Mouse (Mus musculus) lung, postnatal 4 days (tissue): ENCODE results near the gene Akap2.

Source experiments
- DNase-seq, 2 experiments: peaks; one replicate each; pipeline ENCODE4 v3.0.0; 2021

Gene Akap2

DNA sequence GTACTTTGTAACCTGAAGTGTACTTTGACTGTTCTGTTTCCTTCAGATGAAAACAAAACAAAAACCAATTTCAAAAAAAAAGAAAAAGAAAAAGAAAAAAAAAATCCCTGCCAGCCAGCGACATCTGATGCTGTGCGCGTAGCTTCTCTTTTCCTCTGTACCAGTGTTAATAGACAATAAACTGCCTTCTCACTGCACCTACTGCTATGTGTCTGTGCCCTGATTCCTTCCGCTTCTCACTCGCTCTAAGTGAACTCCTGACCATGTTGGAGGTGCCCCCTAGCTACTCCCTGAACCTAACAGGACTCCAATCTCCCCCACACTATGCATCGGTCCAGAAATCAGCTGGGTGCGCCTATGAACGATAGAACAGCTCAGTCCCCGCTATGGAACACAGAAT lies at the start of gene Akap2:
Akap2 (plus strand) TSS at position 304 of the 400 bp plus-strand sequence.
- DNase-seq, result no peak

GRCm38 (mm10) chr4:57670813-57671469 lies 46.5 kb upstream of the Akap2 start:
- DNase-seq, result peak in 1 of 2 experiments; percentile 33

DNA sequence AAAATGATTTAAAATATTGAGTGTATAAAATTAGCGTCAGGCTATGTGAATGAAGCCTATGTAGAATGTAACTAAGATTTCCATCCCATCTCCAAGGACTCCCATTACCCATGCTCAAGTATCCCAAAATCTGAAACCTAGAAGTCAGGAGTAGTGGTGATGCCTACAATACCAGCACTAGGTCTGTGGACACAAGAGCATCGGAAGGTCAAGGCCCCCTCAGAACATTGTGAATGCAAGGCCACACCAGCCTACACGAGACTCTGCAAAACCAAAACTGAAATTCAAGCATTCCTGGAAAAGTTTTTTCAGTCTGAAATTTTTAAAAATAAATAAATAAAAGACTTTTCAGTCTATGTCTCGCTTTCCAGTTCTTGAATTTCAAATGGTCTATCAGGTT lies 44.9 kb upstream of the Akap2 start:
- DNase-seq, result no peak

- DNase-seq, result peak; percentile 81 to 91
These were observed 44.2 kb upstream of the Akap2 start for GRCm38 (mm10) chr4:57672996-57673906.

GRCm38 (mm10) chr4:57674351-57674750 lies 43.1 kb upstream of the Akap2 start:
- no peak for DNase-seq

DNA sequence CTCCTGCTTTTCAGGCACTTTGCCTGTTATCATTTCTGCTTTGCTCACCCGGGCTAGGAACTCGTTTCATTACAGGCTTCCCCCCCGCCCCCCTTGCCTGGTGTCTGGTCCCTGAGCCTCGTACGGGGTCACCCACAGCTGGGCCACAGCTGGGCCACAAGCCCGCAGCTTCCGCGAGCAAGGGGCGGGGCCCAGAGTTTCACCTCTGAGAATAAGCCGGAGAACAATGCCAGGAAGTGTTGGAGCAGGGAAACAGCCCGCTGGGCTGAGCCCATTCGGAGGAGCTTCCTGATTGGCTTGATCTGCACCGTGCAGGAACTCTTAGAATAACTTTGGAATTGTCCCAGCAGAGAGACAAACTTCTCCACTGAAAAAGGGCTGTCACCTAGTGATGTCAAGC lies 42.1 kb upstream of the Akap2 start:
- peak; percentile 80 to 92 for DNase-seq

DNA sequence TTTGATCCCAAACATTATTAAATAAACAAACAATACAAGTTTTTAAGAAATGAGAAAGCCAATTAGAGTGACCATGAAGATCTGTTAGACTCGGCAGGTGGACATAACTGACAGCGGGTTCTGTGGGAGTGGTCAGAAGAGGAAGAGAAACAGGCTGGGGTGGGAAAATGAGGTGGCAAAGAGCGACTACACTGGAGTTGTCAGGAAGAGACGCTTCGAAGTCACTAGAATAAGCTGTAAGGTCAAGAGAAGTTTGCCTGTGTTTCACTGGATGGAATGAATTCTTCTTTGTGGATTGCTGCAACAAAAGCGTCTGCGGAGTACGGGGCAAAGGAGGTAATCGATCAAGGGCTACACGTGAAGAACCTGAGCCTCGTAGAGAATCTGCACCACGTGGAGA lies 39.5 kb upstream of the Akap2 start:
- DNase-seq, result no peak

DNA sequence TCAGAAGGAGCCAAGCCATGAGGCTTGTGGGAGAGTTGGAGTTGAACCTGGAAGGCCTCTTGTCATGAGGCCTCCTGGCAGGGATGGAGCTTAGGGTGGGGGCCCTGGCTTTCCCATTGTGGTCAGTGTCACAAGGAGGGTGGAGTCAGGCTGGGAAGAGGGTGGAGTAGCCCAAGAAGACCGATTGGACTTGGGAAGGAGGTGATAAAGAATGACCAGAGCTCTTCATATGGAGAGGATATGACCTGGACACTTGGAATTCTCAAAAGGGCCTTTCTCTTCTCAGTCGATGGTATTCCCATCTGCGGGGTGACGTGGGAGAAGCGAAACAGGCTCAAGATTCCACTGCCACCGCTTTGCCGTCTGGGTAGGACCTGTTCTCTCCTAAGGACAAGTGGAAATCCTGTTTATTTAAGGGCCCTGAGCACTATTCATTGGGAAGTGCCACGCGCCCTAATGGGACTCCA lies 38.4 kb upstream of the Akap2 start:
- peak; percentile 58 to 74 for DNase-seq

DNA sequence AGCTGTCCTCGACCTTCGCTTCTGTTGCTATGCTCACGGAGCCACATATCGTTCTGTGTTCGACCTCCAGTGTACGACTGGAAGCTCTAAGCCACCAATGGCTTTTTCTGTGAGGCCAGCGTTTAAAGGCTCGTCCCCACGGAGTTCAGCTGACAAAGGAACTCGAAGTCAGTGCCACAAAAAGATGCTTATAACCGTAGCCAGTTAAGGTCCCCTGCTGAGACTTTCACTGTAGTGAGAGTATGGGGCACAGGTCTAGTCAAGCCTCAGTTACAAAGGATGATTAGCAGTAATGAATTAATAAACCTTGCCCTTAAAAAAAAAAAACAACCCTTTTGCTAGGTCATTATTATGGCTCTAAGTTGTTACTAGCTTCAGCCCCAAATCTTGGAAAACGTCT lies 37.3 kb upstream of the Akap2 start:
- no peak for DNase-seq

GRCm38 (mm10) chr4:57681511-57681910 lies 35.9 kb upstream of the Akap2 start:
- peak; percentile 53 to 68 for DNase-seq

GRCm38 (mm10) chr4:57682341-57682740 lies 35.1 kb upstream of the Akap2 start:
- DNase-seq, result no peak

DNA sequence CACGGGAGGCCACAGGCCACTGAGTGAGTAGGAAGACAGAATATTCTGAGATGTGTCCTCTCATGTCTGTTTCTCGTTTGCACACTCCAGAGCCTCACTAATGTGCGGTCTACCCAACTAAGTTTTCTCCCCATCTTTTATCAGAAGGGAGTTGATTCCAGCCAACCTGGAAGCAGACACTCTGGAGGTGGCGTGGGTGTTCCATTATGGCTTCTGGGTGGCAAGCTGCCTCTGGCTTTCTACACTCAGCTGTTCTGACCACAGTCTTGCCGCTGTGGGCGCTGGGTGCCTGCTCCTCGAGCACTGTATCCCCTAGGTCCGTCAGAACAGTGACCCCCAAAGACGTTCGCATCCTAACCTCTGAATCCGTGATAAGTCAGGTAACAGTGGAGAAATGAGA lies 34.5 kb upstream of the Akap2 start:
- no peak for DNase-seq

DNA sequence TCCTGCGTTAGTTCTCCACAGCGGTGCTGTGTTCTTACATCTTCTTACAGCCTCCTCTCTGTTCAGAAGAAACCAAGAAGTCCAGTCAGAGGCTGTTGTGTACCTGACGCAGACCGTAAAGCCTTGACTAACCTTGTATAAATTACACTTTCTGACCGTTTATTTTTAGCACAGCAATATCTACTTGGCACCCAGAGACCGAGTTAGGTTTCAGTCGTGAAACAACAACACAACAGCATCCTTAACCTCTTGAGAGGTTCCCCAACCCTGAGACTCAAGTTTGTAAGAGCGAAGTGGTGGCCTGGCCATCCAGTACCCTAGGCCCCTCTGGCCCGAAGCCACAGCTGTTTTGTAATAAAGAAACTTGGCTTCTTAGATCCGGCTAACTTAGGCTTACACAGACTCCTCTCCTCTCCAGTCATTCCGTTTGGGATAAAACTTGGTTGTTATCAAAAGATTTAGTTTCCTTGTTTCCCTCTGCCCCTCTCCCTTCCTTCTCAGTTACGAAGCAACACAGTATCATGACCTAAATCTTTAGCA lies 32.7 kb upstream of the Akap2 start:
- DNase-seq, result no peak

DNA sequence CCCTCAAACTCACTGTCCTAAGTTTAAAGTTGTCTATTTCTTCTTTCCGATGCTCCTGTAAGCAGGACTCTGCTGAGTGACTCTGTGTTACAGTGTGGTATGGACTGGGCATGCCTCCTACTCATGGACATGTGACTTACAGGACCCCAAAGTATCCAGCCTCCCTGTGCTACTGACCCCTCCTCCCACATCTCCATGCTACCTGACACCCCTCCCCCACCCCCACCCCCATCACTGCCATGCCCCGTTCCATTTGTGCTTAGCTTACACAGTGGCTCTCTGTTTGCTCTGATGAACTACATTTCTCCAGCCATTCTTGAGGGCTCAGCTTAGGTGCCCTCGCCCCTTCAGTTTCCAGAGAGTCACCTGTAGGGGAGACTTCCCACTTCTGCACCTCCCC lies 30.7 kb upstream of the Akap2 start:
- no peak for DNase-seq

DNA sequence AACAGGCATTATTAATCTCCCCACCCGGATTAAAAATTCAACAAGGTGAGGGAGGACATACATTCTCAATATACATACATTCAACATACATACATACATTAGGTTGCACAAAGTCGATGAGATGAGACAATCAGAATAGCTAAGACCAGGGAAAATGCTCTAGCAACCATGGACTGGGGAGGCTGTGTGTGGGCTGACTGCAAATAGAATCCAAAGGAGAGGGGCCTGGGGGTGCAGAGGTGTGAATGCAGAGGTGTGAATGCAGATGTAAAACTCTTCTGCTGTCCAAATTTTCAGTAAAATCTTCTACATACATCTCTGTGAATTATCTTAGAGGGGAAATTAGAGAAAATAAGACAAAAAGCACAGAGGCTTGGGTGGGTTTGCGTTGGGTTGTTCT lies 29.9 kb upstream of the Akap2 start:
- DNase-seq, result no peak

DNA sequence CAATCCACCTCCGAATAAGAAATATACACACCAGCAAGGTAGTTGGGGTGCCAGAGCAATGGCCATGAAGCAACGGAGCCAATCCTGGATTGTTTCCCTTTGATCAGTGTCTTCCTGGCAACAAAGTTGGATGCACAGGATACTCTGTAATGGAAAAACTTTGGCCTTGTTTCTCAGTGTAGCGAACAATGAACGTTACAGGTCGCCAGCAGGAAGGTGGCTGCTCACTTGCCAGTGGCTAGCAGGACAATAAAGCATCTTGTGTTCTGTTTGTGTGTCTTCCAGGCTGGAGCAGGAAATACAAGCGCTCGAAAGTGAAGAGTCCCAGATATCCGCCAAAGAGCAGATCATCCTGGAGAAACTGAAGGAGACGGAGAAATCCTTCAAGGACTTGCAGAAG lies 29.3 kb upstream of the Akap2 start:
- DNase-seq, result no peak

GRCm38 (mm10) chr4:57690001-57690400 lies 27.5 kb upstream of the Akap2 start:
- DNase-seq, result no peak

GRCm38 (mm10) chr4:57690805-57691204 lies 26.7 kb upstream of the Akap2 start:
- no peak for DNase-seq

- no peak for DNase-seq
These were observed 22.9 kb upstream of the Akap2 start for GRCm38 (mm10) chr4:57694356-57695136.

DNA sequence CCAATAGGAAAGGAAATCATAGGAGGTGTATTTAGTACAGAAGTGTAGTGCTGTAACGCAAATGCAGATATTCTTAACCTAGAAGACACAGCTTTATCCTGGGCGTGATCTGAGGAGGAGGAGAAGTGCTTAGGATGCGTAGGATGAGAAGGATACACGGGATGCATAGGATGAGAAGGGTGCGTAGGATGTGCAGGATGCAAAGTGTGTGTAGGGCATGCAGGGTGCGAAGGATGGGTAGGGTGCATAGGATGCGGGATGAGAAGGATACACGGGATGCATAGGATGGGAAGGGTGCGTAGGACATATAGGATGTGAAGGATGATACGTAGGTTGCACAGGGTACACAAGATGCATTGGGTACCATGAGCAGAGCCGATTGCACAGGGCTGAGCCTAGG lies 20.5 kb upstream of the Akap2 start:
- DNase-seq, result no peak

- DNase-seq, result no peak
These were observed 19.4 kb upstream of the Akap2 start for GRCm38 (mm10) chr4:57697918-57698611.

GRCm38 (mm10) chr4:57701576-57701975 lies 15.9 kb upstream of the Akap2 start:
- no peak for DNase-seq
